Mouse (Mus musculus) forebrain, embryonic 12.5 days (tissue): Measurements from ENCODE around the gene Tceanc2. TPM values are rescaled to one million over a fixed set of nuclear protein-coding genes. Genes with fewer than 3 reads are reported as not detected.
A peak's percentile ranks its signal among the peaks of the same experiment; 100 is the strongest.

Experiments
- ATAC-seq: fragments of 200-750 bp; cut with Nextera tagmentation; 2 replicates; pipeline ENCODE4 v1.8.0; 2017; ENCODE audit warnings: moderate TSS enrichment; ENCODE audit not compliant: low FRiP score
- H3K27ac ChIP-seq: fragments of 300-500 bp; sonication (generic); 2 replicates; pipeline ENCODE4 v1.5.1; 2016; ENCODE audit warnings: mild to moderate bottlenecking
- H3K27me3 ChIP-seq: fragments of 300-500 bp; sonication (generic); 2 replicates; pipeline ENCODE4 v1.6.1; 2016; ENCODE audit warnings: mild to moderate bottlenecking
- H3K36me3 ChIP-seq: fragments of 300-500 bp; sonication (generic); replicated peaks from 2 replicates; pipeline ENCODE4 v1.6.1; 2016; ENCODE audit warnings: mild to moderate bottlenecking
- H3K4me1 ChIP-seq: fragments of 300-500 bp; sonication (generic); 2 replicates; pipeline ENCODE4 v1.6.1; 2016
- H3K4me2 ChIP-seq: fragments of 300-500 bp; sonication (generic); 2 replicates; pipeline ENCODE4 v1.6.1; 2016; ENCODE audit warnings: mild to moderate bottlenecking, moderate library complexity
- H3K4me3 ChIP-seq: fragments of 300-500 bp; sonication (generic); replicated peaks from 2 replicates; pipeline ENCODE4 v1.5.1; 2016; ENCODE audit warnings: mild to moderate bottlenecking
- H3K9ac ChIP-seq: fragments of 300-500 bp; sonication (generic); 2 replicates; pipeline ENCODE4 v1.6.1; 2016; ENCODE audit warnings: mild to moderate bottlenecking
- H3K9me3 ChIP-seq: fragments of 300-500 bp; sonication (generic); 2 replicates; pipeline ENCODE4 v1.6.1; 2016
- WGBS: fragments of 180-500 bp; shearing (Covaris S2); methylation state at CpG from one replicate; pipeline ENCODE4 v1.1.7; 2016; 5-methylcytosine and 5-hydroxymethylcytosine counted together
- polyA plus RNA-seq: library from polyadenylated mRNA; unstranded; fragments of >200 nt; fragmentation: Nextera tagmentation; extraction: Ambion mirVana; gene quantifications from 2 replicates; pipeline ENCODE4 v1.2.1, GENCODE M21; 2016

The Tceanc2 gene
- polyA plus RNA-seq, 1 experiment from 2014 or later = 26.5 TPM

- Histone ChIP-seq H3K4me1 (peaks cover 35% of the 10 kb centered on the region), H3K36me3 (no peaks in the 10 kb centered on the region), H3K4me2 (no peak within 1 kb of the TSS), H3K4me3 (no peak within 1 kb of the TSS), H3K27me3 (no peaks in the 10 kb centered on the region), H3K9me3 (no peaks in the 10 kb centered on the region), H3K27ac (peak within 1 kb of the TSS; percentile 32; the same call in 1 of the 2 replicates), H3K9ac (no peak within 1 kb of the TSS)
- 57% methylated on average over 16 of the region's 16 CpGs for WGBS
- ATAC-seq = no peak
These were observed 82.0 kb downstream of the Tceanc2 start, which contains the start of gene Cdcp2 for GRCm38 (mm10) chr4:107096841-107097373. Gene Cdcp2, plus strand, starts transcription at chr4:107096891.

DNA sequence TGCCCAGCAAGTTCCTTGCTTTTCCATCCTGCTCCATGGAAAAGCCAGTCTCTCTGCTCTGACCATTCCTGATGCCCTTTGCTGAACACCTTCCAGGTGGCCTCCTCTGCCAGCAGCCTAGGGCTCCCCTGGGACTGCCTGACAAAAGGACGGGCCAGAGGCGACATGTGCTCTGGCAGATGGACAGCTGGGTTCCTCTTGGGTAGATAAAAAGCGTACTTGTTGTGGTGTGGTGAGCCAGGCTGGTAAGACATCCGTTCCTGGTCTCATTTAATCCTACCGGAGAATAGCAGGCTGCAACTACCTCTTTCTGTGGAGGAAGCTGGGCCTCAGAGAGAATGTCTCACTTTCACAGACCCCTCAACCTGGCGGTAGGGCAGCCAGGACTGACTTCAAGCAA is 82.9 kb downstream of the Tceanc2 start:
- ATAC-seq = no peak
- no peaks in the 10 kb centered on the region for H3K36me3 ChIP-seq
- H3K4me2 ChIP-seq = no peak overlapping the region
- H3K4me1 ChIP-seq = peaks cover 41% of the 10 kb centered on the region
- H3K4me3 ChIP-seq = no peak overlapping the region
- WGBS = 39% methylated on average over 6 of the region's 6 CpGs
- H3K9me3 ChIP-seq = no peaks in the 10 kb centered on the region
- H3K27me3 ChIP-seq = no peaks in the 10 kb centered on the region
- no peak overlapping the region for H3K9ac ChIP-seq
- peak overlapping the region; percentile 32; the same call in 1 of the 2 replicates for H3K27ac ChIP-seq

DNA sequence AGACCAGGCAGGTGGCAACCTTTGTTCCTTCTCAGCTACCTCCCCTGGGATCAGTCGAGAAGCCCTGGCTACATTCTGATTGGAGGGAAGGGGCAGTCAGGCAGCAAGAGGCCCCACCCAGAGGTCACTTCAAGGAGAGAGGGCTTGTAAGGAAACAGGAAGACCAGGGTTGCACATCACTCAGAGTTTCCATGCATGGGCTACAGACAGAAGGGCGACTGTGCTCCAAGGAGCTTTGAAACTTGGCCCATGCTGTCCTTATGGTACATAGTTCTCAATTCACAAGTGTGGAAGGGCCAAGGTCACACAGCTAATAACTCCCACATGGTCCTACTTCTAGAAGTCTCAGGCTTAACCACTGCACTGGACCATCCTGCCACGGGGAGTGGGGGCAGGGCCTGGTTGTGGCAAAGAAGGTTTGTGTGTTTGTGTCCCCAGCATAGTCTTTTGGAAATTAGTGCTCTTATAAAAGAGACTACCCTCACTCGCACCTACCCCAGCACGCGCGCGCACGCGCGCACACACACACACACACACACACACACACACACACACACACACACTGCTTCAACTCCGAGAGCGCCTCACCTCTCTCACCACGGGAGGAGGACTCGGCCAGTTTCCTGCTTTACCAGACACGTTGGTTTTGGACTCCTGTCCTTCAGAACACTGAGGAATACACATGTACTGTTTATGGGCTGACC is 84.3 kb downstream of the Tceanc2 start:
- Histone ChIP-seq H3K4me1 (peaks cover 41% of the 10 kb centered on the region), H3K27me3 (no peaks in the 10 kb centered on the region), H3K9ac (no peak overlapping the region), H3K4me2 (no peak overlapping the region), H3K36me3 (no peaks in the 10 kb centered on the region), H3K27ac (no peak overlapping the region), H3K4me3 (no peak overlapping the region), H3K9me3 (no peaks in the 10 kb centered on the region)
- no peak for ATAC-seq
- WGBS = 80% methylated on average over 15 of the region's 16 CpGs

- H3K4me1 ChIP-seq = peaks cover 24% of the 10 kb centered on the region
- no peak overlapping the region for H3K4me3 ChIP-seq
- H3K36me3 ChIP-seq = no peaks in the 10 kb centered on the region
- no peak overlapping the region for H3K9ac ChIP-seq
- H3K9me3 ChIP-seq = no peaks in the 10 kb centered on the region
- no peak overlapping the region for H3K4me2 ChIP-seq
- H3K27ac ChIP-seq = no peak overlapping the region
- no peak for ATAC-seq
- WGBS = 85% methylated on average over 14 of the region's 14 CpGs
- H3K27me3 ChIP-seq = no peaks in the 10 kb centered on the region
These were observed 87.2 kb downstream of the Tceanc2 start for GRCm38 (mm10) chr4:107091696-107092095.

DNA sequence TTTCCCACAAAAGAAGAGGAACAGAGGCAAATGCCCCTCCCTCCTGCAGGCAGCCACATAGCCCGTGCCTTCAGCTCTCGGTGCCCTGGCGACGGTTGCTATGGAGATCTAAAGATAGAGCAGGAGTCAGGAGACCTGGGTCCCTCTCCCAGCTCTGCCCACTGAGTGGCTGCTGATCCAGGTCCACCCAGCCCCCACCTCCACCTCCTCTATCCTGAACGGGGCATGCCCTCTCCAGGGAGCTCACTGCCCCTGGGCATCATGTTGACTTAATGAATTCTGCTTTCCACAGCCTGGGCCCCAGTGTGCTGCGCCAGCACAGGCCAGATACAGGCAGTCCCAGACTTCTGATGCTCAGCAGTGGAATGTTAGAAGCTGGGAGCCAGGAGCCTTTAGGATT is 94.1 kb downstream of the Tceanc2 start:
- Histone ChIP-seq H3K27me3 (no peaks in the 10 kb centered on the region), H3K4me1 (peaks cover 20% of the 10 kb centered on the region), H3K9ac (no peak overlapping the region), H3K4me2 (peak overlapping the region; percentile 29), H3K36me3 (no peaks in the 10 kb centered on the region), H3K4me3 (no peak overlapping the region), H3K27ac (peak overlapping the region; percentile 85), H3K9me3 (no peaks in the 10 kb centered on the region)
- peak; percentile 88 for ATAC-seq
- 5% methylated on average over 6 of the region's 6 CpGs for WGBS

- Histone ChIP-seq H3K27me3 (no peaks in the 10 kb centered on the region), H3K4me3 (no peak overlapping the region)
These were observed 94.6 kb downstream of the Tceanc2 start for GRCm38 (mm10) chr4:107084343-107084742.

More at GRCm38 (mm10) chr4:107084343-107084742, 94.6 kb downstream of the Tceanc2 start:
- peak; percentile 22; the same call in 1 of the 2 replicates for ATAC-seq
- Histone ChIP-seq H3K4me1 (peaks cover 23% of the 10 kb centered on the region), H3K9ac (no peak overlapping the region), H3K4me2 (peak overlapping the region; percentile 29), H3K27ac (peak overlapping the region; percentile 85), H3K9me3 (no peaks in the 10 kb centered on the region), H3K36me3 (no peaks in the 10 kb centered on the region)
- WGBS = 23% methylated on average over 1 of the region's 1 CpGs

Other genes with a start within 250 kb of the Tceanc2 start
- 81.5 and 83.2 TPM in 2 replicates for gene Mrpl37, start 112.2 kb downstream of the Tceanc2 start, polyA plus RNA-seq
- 6.0 and 7.0 TPM in 2 replicates for gene Cyb5rl, start 112.1 kb downstream of the Tceanc2 start, polyA plus RNA-seq
- not detected in 2 replicates for gene Cdcp2, start 82.2 kb downstream of the Tceanc2 start, polyA plus RNA-seq
- gene Tmem59, start 717 bp downstream of the Tceanc2 start, polyA plus RNA-seq = 289 and 296 TPM in 2 replicates
- not detected in 2 replicates for gene Ldlrad1, start 30.1 kb upstream of the Tceanc2 start, polyA plus RNA-seq
- gene Lrrc42, start 74.4 kb upstream of the Tceanc2 start, polyA plus RNA-seq = 74.3 and 79.9 TPM in 2 replicates
- gene Hspb11, start 74.5 kb upstream of the Tceanc2 start, polyA plus RNA-seq = 34.3 and 37.8 TPM in 2 replicates
- not detected in 2 replicates for gene Dio1, start 128.1 kb upstream of the Tceanc2 start, polyA plus RNA-seq
- gene Yipf1, start 135.2 kb upstream of the Tceanc2 start, polyA plus RNA-seq = 35.7 and 41.8 TPM in 2 replicates
- 38.8 and 39.9 TPM in 2 replicates for gene Ndc1, start 188.7 kb upstream of the Tceanc2 start, polyA plus RNA-seq